Mouse (Mus musculus) brain, adult 2 months (tissue): ENCODE measurements at regions not wholly inside any gene's neighbourhood (a gene's known extent, or its start where the extent isn't known, plus 50 kb on each side); places are given as distances from the start of the nearest gene placed in this dataset.
A peak's percentile ranks its signal among the peaks of the same experiment; 100 is the strongest.
"Not testable (repeated sequence)": the region's sequence is repeated elsewhere in the genome, so short reads cannot be mapped to it uniquely, and the experiment has no call there.

ENCODE experiments used
- DNase-seq: peaks from one replicate; pipeline ENCODE4 v3.0.0; 2011; ENCODE audit warnings: low read depth, low spot score

DNA sequence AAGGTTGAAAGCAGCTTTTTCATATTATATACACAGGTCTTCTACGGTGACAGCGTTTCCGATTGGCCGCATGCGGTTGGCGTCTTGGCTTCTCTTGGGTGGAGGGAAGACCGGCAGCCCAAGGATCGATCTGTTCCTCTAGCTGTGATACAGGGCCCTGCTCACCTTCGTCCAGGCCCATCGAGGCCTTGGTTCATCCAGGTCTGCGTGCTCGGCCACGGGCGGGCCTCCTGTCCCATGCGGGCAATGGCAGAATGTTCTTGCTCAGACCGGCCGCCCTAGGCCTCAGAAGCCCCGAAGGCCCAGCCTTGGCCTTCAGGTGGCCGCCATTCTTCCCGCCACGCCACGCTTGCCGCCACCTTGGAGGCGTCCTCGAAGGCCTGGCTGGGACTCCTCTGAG, 194.4 kb upstream of the Ppp6c start:
- no peak for DNase-seq

DNA sequence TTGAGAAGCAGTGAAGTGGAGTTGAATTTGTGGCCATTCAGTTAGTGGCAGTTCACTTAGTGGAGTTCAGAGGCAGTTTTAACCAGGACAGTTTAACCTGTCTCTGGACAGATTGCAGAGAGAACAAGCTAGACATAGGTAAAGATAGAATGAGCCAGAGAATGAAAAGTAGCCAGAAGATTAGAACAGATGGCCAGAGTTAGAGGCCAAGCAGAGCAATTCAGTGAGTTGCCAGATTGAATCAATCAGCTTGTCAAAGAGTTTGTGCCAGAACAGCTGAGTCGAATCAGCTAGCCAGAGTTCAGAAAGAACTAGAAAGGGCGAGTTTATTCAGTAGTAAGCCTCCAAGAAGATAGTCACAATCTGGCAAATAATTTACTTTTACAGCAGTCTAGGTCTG, 174.1 kb upstream of the Ppp6c start:
- DNase-seq, result no peak

DNA sequence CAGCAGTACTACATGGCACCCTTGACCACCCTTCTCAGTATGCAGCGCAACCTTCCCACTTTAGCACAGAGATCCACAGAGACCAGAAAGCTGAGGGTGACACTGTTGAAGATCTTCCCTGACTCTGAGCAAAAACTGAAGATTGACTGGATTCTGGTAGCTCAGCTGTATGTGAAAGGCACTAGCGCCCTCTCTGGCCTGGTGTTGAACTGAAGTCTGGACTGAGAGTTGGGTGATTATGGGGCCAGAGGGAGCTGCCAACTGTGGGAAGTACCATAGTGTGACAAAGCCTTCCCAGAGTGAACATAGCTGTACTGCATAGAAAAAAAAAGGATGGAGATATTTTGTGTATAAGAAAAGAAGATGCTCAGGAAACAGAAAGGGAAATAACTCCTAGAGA, 173.3 kb upstream of the Ppp6c start:
- DNase-seq, result no peak

DNA sequence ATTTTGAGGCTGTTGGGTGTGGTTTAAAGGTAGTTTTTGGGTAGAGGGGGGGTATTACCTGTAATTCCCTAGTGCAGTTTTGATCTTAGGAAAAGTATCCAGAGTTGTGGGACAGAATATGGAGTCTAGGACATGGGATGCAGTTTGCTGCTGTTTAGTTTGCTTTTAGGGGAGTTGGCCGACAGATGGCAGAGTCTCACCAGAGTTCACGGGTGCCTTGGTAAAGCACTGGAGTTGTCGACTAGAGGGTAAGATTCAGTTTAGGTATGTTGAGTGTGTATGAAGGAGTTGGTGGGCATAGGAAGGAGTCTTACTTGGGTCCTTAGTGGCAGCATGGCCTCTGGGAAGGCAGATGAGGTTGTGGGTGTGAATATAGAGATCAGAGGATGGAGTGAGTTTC, 168.4 kb upstream of the Ppp6c start:
- peak; percentile 13 for DNase-seq

DNA sequence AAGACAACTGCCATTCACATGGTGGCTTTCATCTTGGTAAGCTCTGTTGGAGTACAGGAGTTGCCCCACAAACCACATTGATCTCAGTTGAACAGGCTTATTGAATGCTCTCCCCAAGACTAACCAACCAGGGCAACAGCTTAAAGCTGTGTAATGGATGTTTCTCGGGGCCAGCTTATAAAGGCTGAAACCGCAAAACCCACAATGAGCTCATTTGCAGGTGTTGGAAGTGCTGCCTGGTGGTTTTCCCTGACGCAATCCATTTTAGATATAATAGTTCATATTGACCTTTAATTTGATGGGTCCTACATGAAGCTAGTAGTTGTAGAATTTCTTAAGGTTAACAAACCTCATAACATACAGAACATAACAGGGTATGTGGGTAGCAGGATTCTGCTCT, 151.0 kb upstream of the Ppp6c start:
- DNase-seq, result no peak

DNA sequence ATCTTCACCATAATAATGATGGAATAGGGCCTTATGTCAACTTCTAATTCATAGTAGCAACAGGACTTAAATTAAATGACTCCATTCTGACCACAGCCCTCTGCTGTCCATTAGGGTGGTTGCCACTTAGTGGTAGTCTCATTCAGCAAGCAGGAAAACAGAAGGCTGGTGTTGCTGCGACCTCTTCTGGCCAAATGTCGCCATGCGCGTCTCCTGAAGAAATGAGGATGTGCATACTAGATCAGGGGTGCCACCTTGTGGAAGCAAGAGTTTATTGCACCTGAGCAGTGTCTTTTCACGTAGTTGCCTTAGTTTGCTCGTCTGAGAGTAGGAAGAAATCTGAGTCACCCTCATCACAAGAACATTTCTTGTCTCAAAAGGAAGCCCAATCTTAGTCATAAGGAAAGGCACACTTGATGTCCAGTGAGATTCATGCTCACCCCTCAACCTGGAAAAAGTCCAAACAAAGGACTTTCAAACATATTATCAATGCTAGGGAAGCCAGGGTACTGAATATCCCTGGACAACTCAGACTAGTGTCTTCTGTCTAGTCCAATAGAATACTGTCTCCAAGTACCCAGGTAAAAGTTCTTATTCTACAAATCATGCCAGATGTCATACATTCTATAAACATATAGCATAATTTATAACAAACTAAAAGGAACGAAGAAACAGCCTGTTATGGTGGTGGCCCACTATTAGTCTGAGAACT, 147.0 kb upstream of the Ppp6c start:
- DNase-seq, result peak; percentile 96

DNA sequence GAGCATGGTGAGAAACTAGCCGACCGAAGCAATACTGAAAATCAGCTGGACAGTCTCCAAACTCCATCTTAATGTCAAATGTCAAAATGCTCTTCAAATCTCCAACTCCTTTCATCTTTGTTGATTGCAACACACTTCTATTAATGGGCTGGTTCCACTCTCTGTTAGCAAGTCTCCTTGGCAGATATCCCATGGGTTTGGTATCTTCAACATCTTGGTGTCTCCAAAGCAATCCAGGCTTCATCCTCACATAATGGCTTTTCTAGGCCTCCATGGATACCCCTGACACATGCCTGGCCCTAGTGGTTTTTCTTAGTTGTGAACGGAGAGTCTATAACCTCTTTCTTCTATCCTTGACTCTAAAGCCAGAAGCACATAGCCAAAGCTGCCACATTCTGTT, 118.0 kb upstream of the Ppp6c start:
- no peak for DNase-seq

DNA sequence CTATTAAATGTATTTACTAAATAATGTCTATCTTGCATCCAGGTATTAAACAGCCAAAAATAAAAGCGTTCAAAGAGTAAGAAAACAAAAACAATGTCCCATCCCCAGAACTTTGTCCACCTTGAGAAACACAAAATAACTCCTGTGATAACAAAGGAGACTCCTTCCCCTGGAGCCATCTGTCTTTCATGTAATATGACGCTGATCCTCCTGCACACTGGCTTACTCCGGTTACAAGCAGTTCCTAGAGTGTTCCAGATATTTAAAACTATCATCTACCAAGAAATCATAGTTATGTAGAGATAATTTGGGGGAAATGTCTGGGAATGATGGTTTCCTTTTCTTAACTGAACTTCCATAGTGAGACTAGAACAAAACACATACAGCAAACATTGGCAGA, 114.2 kb upstream of the Ppp6c start:
- DNase-seq, result no peak

DNA sequence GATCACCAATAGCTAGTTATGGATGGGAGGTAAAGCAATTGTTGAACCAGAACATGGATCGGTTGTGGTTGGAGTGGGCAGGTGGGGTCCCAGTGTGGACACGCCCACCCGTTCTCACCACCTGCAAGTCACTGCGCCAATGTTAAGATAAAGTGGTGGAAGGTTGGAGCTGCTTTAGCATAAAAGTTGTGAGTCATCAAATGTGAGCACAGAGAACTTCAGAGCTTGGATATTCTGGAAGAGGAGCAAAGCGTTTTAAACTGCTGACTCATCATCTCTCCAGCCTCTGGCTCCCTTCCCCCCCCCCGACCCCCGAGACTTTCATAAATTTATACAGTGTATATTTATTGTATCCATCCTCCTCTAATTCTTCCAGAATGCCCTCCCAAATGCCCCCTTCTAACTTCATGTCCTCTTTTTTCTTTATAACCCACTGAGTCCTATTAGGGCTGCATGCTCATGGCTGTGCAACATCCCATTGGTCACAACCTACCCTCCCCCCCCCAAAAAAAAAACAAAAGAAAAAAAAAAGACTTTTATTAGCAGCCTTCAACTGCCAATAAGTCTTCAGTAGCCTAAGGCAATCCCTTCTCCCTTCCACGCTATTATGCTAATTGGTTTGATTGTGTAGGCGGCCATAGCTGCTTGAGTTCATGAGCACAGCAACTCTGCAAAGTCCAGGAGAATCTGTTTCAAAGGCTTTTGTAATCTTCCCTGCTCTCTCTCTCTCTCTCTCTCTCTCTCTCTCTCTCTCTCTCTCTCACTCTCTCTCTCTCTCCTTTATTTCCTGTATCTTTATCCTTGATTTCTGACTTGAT, 112.8 kb upstream of the Ppp6c start:
- DNase-seq, result peak; percentile 16

DNA sequence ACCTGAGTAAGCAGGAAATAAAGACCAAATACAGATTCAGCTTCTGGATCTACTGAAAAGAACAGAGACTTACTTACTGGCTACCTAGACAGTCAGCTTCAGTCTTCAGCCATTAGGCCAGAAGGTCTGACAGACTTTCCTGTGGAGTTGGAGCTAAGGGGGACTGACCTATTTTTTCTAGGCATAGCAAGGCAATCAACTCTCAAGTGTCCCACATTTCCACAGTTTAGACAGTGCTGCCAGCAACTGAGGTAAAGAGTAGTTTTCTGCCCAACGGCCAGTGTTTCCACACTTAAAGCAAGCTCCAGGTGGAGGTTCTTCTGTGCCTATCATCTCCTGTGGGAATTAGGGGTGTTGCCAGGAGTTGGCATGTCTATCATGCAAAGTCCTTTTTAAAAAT, 111.3 kb upstream of the Ppp6c start:
- peak; percentile 45 for DNase-seq

DNA sequence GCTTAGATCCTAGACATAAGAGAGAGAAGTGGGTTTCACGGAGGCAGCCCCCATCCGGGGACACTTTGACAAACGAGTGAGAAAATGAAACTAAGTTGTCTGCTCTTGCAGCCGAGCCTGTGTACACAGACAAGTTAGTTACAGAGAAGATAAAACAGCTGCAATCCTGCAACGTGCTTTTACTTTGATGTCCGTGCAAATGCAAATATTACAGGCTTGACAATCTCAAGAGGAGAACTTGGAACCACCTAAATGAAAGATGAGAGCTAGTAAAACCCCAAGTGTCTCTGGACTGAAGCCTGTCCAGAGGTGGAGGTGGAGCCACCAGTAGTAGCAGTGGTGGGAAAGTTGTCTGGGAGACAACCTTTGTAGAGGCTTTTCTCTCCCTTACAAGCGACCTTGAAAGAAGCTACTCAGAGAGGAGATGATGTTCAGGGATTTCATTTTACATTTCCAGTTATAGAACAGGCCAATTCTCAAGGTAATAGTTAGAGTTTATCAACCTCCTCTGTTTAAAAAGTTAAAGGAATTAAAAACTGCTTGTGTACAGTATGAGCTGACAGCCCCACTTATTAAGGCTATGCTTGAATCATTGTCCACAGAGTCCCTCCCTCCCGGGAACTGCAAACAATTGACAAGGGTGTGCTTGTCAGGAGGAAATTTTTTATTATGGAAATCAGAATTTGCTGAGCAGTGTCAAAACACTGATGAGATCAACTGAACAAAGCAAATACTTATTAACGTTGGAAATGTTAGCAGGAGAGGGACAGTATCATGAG, 99.7 kb upstream of the Ppp6c start:
- DNase-seq, result no peak

DNA sequence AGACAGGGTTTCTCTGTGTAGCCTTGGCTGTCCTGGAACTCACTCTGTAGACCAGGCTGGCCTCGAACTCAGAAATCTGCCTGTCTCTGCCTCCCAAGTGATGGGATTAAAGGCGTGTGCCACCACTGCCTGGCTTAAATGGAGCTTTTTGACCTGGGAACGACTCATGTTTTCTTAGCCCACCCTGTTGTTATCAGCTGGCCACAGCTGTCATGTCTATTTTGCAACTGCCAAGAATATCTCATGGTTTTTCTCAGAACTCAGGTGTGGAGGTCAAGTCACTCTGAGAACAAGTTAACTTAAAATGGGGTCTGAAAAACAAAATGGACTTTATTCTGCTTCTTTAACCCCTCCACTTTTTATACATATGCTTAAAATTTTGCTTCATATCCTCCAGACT, 98.9 kb upstream of the Ppp6c start:
- not testable (repeated sequence) for DNase-seq

DNA sequence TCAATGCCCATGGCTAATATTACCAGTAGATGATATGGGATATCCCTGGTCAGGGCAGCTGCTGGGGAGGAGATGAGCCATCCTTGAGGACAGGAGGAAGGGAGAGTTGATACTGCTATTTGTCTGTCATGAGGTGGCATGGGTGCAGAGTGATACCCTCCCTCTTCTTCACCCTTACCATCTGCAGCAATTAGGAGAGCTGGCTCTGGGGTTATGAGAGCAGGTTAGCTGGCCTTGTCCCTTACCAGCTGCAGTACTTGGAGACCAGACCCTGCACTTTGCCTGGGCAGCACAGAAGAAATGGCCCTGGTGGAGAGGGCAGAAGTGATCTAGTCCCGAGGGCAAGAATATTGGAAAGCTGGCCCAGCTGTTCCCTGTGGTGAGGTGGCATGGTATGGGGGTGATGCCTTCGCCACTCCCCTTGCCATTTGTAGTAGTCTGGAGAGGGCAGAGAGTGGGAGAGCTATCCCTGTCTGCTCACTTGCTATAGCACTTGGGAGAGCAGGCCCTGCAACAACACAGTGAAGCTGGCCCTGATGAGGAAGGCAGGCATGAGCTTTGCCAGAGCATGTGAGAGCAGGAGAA, 73.6 kb upstream of the Ppp6c start:
- DNase-seq, result peak; percentile 11

DNA sequence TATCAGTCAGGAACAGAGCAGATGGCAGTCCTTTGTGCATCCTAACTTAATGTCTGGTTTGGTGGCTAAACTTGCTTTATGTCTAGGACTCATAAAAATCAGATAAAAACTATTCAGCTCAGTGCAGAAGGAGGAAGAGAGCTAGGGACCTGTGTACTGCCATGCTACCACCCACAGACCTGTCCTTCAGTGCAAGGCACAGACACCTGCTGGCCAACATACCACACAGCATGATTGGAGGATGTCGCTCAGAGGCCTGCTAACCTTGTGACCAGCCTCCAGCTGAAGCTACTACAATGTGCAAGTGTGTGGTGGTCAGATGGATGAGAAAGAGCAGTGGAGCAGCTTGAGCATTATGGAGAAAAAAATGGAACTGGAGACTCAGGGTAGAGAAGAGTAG, 73.0 kb upstream of the Ppp6c start:
- DNase-seq, result peak; percentile 36

DNA sequence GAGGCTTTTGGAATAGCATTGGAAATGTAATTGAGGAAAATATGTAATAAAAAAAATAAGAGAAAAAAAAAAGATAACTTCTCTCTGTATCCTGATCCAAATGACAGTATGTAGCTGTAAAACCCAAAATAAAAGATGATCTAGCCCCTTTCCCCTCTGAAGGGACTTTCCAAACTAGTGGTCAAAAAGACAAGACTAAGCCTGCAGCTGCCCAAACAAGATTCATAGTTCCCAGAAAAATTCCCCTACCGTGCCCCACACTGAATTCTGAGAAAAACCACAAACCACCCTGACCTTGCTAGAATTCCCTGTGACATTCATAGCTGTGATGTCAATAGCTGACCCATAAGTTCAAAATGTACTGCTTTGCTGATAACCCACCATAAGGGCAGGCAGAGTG, 69.2 kb upstream of the Ppp6c start:
- DNase-seq, result no peak

DNA sequence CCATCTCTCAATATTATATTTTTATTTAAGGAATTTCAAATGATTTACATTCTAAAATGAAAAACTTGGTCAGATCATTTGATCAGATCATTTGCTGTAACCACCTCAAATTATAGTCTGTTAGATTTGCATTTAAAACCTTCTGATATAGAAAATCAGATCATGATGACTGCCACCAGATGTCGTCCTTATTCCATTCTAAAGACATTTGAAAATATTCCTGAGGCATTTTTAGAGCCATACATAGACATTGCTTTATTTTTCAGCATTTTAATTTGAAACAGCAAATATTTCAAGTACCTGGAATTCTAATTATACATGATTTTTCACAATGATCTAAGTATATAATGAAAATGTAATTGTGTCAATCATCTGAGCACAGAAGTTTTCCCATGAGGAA, 52.0 kb upstream of the Ppp6c start:
- peak; percentile 27 for DNase-seq
